Mouse (Mus musculus) cerebral cortex, adult 2 months (tissue): ENCODE measurements around the gene Spin2g.

Experiments
- WGBS: fragments of 180-500 bp; shearing (Covaris S2); methylation state at CpG from one replicate; pipeline ENCODE4 v1.1.7; 2018; 5-methylcytosine and 5-hydroxymethylcytosine counted together

Gene Spin2g

GRCm38 (mm10) chrX:34238633-34239032 is at the start of gene Spin2g:
Gene Spin2g (minus strand): TSS chrX:34238733.
- 81% methylated on average over 6 of the region's 6 CpGs for WGBS
